ENCODE assay signal across 10 mouse cellular contexts in the genomic region with DNA sequence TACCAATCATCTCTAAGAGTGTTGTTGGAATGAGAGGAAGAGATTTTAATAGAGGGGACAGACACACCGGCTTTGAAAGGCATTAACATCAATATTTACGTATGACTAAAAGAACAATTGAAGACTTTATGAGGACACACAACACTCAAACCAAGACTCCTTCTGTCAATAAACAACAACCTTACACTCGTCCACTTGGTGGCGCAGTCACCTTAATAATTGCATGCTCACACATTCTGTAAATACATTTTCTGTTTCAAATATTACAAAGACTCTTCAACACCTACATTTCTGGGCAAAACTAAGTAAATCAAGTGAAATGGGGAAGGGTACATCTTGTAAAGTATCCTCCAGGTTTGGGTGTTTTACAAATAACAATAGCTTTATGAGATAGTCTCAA. TPM values are rescaled to one million over a fixed set of nuclear protein-coding genes. Genes with fewer than 3 reads are reported as not detected.
DNase-seq lines count a peak whose midpoint lies in the region; TF ChIP-seq lines count a peak whose summit lies in the region.
"Had no signal": no experiment of that assay in that cellular context is flagged by ENCODE, and none has a peak within 500 bp of the region (broad histone marks: within the 10 kb centered on the region; RNA-seq: fewer than 3 reads in every experiment).

No protein-coding gene starts in this region.

- no peaks in the 10 kb centered on the region for H3K27me3 ChIP-seq in myocyte (ENCODE audit: control insufficient read depth, insufficient read depth, insufficient read length)
- H3K27me3 ChIP-seq: neural tube, embryonic 12.5 days had no signal

- H3ac ChIP-seq in myocyte (ENCODE audit: control insufficient read depth, insufficient read length), result no peak overlapping the region

- H3K36me3 ChIP-seq in myocyte (ENCODE audit: control insufficient read depth, insufficient read depth), result no peaks in the 10 kb centered on the region
- H3K36me3 ChIP-seq: neural tube, embryonic 12.5 days had no signal

- H3K4me3 ChIP-seq in myocyte, result no peak overlapping the region
- H3K4me3 ChIP-seq: neural tube, embryonic 12.5 days had no signal

- TF ChIP-seq POLR2A in myocyte (IDR thresholded peaks at IDR 0.05; ENCODE audit: insufficient read length, low read depth), result no peak

- DNase-seq in kidney, adult 9 months, result peak; percentile 62
- no peak for DNase-seq in kidney, adult 11 months
- peak; percentile 5 for DNase-seq in MEL-GATA-1-ER (ENCODE audit: extremely low read depth, low read depth)
- peak; percentile 51 to 63 for DNase-seq in cerebellum, adult 18-20 months
- DNase-seq in frontal cortex, postnatal 14 days (ENCODE audit: low spot score in 2 of 2), result peak; percentile 13 to 53
- DNase-seq in layer of hippocampus, postnatal 14 days (ENCODE audit: low spot score in 2 of 2), result peak; percentile 44 to 76
- peak; percentile 6 for DNase-seq in yolk sac, embryonic 10.5 days (ENCODE audit: low spot score)

- H3K79me2 ChIP-seq in myocyte (ENCODE audit: control insufficient read depth, insufficient read depth), result no peaks in the 10 kb centered on the region

- peak overlapping the region; percentile 57 for H3K4me2 ChIP-seq in myocyte (ENCODE audit: low read depth)
- H3K4me2 ChIP-seq: neural tube, embryonic 12.5 days had no signal

TF ChIP-seq in myocyte, 11 proteins besides CTCF, POLR2A, EP300 and RAD21:
- TF ChIP-seq E2F4 (IDR thresholded peaks at IDR 0.05; ENCODE audit: insufficient read depth) (no peak), USF1 (IDR thresholded peaks at IDR 0.05; ENCODE audit: low read depth) (no peak), TCF3 (IDR thresholded peaks at IDR 0.05; ENCODE audit: insufficient read length, low read depth) (no peak), MYOG (IDR thresholded peaks at IDR 0.05; ENCODE audit: control insufficient read depth in 1 of 3, insufficient read depth in 1 of 3, insufficient read length in 2 of 3, low read depth in 2 of 3) (no peak)

RNA-seq across cellular contexts. Expression of gene Hao1, which starts 4.4 kb away (rescaled TPM):
- total RNA-seq in layer of hippocampus, postnatal 14 days (2021), result not detected
- 0.13 TPM for polyA plus RNA-seq in myocyte (2012; fragmentation: generic; extraction: Trizol)
- total RNA-seq: gastrocnemius, adult 8-10 months had no signal
- polyA plus RNA-seq: neural tube, embryonic 12.5 days had no signal
